Mouse (Mus musculus) urinary bladder, postnatal 25 days (tissue): ENCODE results near the gene Ppox.

ENCODE experiments used
- DNase-seq: peaks from one replicate; pipeline ENCODE4 v3.0.0; 2022; ENCODE audit warnings: low spot score

Gene Ppox

DNA sequence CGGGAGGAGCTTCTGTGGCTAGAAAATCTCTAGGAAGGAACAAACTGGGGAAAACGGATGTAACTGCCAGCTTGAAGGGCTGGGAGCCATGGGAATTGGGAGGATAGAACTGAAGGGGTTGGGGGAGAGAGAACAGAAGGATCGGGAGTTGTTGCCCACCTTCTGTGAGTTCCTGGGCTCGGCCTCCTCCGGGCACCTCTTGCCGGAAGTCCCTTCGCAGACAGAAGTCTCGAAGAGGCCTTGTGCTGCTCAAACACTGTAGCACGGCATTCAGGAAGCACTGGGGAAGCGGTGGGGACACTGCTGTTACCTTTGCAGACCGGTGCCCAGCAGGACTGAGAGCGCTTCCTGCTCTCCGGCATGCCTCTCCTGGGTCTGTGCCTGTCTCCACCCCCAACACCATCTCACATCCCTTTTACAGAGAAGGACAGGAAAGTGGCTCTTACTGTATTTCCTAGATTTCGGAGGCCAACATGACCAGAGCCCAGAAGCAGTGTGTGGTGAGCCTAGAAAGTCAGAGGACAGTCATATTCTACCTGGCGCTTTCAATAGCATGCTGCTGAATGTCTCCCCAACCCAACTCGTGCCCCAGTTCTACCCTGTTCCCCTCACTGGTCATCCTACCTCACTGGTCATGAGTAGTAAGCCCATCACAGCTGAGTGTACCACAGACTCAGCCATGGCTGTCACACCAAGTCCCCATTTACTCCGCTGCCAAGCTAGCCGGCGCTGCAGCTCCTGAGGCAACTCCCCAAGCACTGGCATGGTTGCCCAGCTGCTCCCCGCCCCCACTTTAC, 4.3 kb upstream of the Ppox start:
- no peak for DNase-seq

DNA sequence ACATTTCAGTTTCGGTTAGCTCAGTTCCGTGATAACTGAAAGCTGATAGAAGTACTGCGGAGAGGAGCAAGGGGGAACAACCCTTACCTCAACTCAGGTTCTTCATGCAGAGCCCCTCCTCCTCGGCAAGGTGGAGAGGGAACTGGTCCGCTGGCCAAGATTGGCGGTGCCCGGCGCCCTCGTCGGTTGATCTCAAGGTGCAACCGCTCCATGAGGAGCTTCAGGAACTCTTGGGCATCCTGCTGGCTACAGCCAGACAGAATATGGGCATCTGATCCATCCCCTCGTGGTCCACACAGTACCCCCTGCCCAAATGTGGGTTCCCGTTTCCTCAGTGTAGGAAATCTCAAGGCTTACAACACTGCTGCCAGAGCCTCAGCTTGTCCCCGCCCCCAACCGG, 3.5 kb upstream of the Ppox start:
- DNase-seq: no peak

DNA sequence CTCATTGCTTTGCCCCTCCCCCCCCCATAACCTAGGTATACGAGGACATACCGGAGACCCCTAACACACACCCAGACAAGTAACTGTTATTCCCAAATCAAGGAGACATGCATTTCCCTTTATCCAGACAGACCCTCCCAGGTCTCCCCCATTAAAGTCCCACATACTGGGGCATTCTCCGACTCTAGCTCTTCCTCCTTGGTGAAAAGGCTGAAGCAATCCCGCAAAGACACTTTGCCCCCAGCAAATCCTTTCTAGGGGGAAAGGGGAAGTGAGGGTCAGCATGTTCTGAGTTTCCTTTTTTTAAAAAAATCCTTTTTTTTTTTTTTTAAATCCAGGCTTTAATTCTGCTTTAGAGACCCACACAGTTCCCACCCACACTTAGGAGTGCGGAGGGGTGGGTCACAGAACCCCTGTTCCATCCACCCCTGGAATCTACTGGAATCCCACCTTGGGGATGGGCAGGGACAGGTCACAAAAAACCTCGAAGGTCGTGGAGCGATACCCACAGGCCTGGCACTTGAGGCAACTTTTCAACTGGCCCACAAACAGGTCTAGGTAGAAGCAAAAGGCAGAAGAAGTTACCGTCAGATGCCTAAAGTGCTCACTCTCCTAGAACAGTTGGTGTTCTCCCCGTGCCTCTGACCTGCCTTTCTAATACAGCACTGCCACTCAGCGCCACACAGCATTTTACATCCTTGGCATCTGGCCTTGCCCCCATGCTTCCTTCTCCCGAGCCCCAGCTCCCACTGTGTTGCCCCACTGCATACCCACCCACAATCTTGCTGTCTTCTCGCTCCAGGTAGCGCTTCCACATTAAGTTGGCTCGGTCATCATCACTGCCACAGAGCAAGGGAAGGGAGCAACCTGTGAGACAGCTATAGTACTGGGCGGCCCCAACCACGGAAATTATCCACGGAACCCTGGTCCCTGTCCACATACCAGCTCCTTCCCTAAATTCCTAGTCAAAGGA, 2.5 kb upstream of the Ppox start:
- DNase-seq: no peak

DNA sequence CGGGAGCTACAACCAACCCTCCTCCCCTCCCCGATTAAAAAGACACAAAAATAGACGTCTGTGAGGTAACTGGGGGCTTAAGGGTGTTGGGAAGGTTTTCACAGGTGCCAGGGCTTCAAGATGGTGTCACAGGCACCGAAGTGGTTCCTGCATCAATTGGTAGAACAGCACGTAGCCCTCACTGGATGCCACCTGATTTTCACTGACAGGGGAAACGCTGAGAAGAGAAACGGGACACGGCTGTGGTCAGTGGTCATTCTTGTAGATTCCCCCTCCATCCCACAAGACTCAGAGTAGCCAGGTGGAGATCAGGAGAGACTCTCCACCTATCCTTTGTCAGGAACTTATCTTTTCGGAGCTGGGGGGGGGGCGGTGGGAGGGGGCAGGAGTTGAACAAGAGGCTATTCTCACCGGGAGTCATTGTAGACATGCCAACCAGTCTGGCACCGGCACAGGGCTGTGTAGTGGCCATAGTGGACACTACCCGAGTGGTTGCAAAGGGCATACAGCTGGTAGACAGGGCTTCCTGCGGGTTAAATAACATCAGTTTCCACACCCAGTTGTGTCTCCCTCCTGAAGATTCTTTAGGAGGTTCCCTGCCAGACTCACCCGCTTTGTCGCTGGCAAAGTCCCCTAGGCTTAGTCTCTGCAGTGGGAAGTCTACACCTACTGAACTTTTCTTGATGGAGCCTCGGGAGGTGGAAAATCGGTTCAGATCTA, 1.3 kb upstream of the Ppox start:
- no peak for DNase-seq

DNA sequence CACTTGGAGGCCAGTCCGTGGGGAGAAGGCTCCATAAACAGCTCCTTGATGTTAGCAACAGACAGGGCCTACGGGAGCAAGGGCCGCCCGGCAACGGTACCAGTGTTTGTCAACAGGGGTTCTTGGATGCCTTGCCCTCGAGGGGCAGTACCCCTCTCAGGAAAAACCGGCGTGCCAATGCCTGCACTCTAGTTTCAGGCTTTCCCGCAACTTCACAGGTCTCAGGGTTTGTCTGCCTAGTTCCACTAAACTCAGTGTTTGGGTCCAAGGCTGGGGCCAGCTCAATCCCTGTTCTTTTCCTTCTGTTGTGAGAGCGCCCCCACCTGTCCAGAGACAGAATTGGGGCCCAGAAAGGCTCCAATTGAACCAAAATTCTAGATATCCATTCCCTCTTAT, 540 bp upstream of the Ppox start:
- DNase-seq: peak; percentile 83

DNA sequence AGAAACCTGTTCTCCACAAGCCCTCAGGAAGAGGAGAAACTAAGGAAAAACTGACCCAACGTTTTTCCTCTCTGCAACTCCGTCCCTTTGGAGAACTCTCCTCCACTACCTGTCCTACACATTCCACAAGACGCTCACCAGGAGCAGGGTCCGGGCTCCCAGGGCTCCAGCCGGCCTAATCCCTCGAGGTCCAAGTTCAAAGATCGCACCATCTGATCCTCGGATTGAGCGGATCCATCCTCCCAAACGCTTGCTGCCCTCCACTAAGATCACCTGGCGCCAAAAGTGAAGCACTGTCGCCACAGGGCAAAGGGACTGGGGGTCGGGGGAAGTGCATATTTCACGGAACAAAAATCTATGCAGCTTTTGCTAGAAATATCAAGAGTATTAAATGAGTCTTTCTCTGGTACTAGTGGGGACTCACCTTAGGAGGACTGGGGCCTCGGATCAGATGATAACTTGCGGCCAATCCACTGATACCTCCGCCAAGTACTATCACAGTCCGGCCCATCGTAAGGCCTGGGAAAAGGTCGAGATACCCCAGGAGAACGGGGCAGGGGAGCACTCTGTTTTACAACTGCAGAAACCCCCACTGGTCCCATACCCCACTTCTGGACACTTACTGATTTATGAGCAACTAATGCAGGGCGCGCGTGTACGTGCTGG, 603 bp downstream of the Ppox start:
- no peak for DNase-seq

DNA sequence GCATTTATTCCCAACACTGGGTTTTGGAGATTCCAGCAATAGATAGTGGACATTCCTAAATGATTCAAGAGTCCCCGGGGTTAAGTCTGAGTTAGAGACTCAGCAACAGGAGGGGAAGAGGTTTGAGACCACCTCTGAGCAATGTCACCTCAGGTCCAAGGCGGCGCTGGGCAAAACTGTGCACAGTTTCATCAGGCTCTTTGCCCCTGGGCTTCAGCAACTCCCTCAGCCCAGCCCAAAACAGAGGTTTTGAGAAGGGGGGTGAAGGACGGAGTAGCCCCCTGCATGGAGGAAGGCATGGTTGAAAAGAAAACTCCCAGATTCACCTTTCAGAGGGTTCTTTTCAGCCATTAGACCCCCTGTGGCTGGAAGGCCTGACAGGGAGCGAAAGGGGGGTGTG, 1.3 kb downstream of the Ppox start:
- DNase-seq: no peak

DNA sequence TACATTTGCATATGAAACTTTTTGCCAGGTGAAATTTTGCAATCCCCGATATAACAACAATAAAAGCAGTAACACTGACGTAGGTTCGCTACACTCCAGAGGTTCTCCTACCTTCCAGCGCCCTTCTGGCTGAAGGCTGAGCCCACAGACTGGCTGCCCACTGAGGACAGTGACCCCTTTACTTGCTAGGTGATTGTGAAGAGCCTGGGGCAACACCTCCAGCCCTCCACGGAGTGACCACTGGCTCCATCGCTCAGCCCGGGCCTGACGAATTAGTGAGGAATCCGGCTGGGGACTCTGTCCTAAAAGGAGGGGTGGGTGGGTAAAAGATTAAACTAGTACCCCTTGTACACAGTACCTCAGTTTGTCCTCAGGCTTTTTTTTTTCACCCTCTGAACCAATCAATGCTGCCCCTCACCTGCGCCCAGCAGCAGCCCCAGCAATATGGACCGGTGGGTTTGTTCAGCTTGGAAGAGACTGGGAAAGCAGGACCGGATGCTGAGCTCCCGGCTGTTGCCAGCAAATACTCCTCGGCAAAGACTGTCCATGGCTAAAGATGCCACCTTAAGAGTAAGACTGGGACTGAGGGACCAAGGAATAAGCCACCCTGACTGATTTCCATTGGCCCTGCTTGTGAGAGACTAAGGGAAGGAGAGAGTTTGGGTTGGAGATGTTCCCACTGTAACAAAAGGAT, 1.8 kb downstream of the Ppox start:
- DNase-seq: no peak

DNA sequence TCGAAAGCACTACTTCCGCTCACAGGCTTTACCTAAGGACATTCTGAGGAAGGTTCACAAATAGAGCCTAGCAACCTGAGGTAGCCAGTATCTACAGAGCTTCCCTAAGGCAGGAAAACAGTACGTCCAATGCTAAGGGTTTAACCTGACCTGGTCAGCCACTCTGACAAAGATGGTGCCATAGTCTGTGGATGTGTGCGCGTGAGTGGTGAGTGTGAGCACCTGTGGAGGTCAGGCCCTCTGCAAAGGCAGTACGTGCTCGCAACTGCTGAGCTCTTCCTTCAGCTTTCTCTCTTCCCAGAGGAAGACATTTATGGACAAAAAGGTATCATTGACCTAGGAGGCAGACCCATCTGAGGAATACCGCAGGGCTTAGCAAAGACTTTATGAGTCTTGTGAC, 2.5 kb downstream of the Ppox start:
- DNase-seq: no peak

DNA sequence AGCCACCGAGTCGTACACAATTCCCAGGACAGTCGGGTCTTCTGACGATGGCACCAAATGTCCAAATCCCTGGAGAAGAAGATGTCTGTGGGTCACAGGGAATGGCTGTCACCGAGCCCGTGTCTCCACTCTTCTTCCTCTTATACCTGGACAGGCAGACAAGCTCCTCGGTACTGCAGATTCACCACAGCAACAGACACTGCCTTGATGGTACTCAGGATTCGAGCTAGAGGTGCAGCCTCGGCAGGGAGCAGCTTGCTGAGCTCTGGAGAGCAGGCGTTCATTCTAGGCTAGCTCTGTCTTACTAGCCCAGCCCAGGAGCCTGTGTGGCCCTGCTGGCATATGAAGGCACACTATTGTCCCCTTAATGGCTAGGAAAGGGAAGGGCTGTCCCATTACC, 3.2 kb downstream of the Ppox start:
- DNase-seq: no peak

DNA sequence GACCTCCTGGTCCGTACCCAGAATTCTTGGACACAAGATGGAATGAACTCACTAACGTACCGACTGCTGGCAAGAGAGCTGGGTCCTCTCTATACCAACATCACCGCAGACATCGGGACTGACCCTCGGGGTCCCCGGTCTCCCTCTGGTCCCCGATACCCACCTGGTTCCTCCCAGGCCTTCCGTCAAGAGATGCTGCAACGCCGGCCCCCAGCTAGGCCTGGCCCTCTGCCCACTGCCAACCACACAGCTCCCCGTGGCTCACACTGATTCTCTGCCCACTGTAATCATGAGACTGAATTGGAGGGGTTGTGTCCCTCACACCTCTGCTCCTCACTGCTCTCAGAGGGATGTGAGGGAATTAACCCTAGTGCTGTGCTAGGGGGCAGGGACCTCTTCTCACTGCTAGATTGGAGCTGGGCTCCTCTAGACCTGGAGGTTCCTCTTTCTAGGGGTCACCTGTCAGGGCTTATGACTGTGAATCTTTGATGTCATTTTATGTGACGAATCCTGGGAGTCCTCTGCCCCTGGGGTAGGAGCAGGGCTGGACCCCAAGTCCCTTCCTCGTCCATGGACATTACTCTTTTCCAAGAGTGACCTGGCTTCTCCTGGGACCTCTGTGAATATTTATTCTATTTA, 4.8 kb downstream of the Ppox start:
- DNase-seq: no peak

DNA sequence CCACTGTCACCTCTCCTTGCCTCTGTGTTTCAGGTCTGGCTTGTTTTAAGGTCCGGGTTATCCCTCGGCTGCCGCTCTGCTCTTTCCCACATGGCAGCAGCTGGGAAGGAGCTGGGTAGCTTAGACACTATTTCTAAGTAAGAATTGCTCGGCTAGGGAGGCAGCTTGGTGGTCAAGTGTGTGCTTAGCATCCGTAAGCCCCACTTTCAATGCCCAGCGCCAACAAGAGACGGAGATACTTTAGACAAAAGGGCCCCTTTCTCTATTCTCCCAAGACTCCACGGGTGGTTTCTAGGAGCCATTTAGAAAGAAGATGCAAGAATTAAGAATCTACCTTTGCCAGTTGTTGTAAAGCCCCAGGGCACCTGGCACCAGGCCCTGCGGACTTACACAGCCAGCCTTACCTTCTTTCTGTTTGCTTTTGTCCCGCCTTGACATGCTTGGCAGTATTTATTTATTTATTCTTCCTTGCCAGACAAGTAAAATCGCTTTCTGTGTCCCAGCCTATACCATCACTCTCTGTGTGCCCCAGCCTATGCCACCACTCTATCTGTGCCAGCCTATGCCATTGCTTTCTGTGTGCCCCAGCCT, 5.7 kb downstream of the Ppox start:
- no peak for DNase-seq

DNA sequence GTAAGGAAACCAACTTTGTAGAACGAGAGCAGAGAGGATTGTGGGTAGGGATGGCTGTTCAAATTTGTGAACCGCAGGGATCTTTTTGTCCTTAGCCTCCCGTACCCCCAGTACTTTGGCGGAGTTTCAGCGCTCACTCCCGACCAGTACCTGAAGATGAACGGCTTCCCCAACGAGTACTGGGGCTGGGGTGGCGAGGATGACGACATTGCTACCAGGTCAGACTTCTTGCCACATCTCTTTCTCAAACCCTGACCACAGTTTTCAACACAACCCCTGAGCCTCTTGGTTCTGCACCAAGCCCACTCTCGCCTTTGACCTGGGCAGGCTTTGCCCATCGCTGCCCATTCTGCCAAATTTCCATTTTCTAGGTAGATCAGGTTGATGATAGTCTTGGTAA, 6.8 kb downstream of the Ppox start:
- DNase-seq: no peak

DNA sequence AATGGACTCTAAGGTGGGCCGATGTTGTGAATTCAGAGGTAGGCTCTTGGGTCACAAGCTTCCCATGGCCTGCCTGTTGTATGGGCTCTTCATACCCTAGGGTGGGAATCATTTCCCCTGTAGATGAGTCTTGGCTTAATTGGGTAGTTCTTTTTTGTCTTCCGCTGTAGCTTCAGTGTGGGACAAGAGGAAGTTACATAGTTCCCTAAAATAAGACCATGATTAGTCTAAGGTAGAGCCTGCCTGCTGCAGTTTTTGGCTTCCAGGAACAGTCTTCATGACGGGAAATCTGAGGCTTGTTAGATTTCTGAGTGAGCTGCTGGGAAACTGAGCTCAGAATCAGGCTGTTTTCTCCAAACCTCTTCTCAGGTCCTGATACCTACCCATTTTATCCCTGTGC, 8.9 kb downstream of the Ppox start:
- no peak for DNase-seq

DNA sequence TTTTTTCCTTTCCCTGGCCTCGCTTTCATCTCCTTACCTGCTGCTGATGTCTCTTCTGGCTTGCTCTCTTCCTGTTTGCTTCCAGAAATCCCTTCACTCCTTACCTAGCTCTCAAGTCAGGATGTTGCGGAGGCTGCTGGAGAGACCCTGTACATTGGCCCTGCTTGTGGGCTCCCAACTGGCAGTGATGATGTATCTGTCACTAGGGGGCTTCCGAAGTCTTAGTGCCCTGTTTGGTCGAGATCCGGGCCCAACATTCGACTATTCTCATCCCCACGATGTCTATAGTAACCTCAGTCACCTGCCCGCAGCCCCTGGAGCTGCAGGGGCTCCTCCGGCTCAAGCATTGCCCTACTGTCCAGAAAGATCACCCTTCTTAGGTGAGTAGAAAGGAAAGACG, 9.4 kb downstream of the Ppox start:
- DNase-seq: no peak

DNA sequence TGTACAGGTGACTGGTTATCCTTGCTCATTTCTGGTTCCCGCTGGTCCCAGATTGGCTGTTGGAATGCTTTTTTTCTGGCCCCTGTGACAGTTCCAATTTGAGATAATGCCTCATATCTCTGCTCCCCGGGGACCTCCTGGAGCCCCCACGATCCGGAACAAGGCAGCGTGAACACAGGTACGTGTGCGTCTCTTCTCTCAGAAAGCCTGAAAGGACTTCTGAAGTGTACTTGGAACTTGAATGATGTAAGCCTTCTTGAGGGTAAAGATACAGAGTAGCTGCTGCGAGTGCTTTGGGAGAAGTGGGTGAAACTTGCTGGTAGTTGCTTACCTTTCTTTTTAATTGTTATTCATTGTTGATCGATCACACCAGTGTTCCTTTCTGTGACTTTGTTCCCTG, 9.8 kb downstream of the Ppox start:
- DNase-seq: no peak

DNA sequence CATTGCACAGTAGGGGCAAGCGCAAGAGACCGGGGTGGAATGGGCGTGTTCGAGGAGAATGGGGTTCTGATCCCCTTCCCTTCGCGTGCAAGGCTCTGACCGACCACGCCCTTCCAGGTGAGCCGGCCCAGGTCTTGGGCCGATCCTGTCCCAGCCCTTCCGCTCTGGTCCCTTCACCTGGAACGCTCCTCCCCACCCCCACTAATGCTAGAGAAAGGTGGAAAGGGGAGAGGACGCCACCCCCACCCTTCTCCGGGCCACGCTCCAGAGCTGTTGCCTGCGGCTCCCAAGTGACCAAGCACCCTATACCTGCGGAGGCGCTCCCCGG, 10.4 kb downstream of the Ppox start:
- DNase-seq: peak; percentile 45

DNA sequence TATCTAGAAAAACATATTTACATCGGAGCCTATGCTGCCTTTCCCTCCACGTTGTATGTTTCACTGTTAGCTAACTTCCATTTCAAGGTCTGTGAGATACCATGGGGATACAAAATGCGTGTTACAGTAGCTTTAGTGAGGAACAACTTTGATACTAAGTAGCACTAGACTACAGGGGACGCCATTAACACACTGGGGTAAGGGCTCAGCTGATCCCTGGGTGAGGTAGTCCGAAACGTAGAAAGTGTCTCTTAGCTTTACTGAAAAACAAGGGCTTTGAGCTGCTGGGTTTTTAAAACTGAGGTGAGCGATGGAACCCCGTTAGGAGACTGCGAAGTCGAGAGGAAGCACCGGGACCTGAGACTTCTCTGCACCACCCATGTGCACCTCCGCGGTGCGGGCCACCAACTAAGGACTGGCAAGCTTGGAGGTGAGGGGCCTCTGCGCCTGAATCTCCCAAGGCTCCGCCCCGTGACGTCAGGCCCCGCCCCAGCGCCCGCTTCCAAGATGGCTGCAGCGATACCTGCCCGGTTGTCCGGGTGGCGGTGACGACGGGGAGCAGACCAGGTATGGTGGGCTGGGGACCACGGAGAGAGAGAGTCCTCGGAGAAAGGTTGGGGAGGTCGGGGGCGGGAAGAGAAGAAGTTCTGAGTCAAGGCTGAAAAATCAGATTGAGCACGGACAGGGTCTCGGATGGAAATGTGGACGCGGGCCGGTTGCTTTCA, 11.0 kb downstream of the Ppox start, which contains the start of gene B4galt3:
B4galt3 (plus strand) TSS at position 481 of the 725 bp plus-strand sequence.
- peak; percentile 99 for DNase-seq

DNA sequence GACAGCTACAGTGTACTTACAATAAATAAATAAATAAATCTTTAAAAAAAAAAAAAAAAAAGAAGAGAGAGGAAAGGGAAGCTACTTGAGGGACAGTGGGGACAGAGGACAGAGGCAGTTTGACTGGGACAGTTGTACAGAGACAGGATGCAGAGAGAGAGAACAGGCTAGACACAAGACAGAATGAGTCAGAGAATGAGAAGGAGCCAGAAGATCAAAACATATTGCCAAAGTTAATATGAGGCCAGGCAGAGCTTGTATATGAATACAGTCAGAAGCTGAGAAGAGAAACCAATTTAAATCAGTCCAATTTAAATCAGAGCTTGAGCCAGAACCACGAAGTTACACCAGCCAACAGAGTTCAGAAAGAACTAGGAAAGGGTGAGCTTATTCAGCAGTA, 12.6 kb downstream of the Ppox start:
- DNase-seq: no peak
